Mouse (Mus musculus) G1E (cell line): ENCODE results near the gene Baiap2.

Experiments
- CTCF ChIP-seq: IDR thresholded peaks from 2 replicates; pipeline ENCODE4 v1.5.1; 2012; ENCODE audit warnings: low read depth, low read length, inconsistent platforms, mixed read lengths
- GATA1 ChIP-seq: IDR thresholded peaks from 2 replicates; pipeline ENCODE4 v1.6.1; 2012; ENCODE audit warnings: borderline replicate concordance, low read length, inconsistent platforms, mixed read lengths
- POLR2AphosphoS5 ChIP-seq: IDR thresholded peaks from 2 replicates; pipeline ENCODE4 v1.6.1; 2012; ENCODE audit warnings: low read depth, low read length, inconsistent platforms; ENCODE audit not compliant: insufficient replicate concordance
- TAL1 ChIP-seq: conservative IDR thresholded peaks from 2 replicates; pipeline ENCODE4 v1.6.1; 2012; ENCODE audit warnings: low read depth, low read length, inconsistent platforms, mixed read lengths

- TF ChIP-seq CTCF (no peak), POLR2AphosphoS5 (no peak), TAL1 (no peak), GATA1 (no peak)
Measured at GRCm38 (mm10) chr11:120011761-120012560, 69.4 kb downstream of the Baiap2 start.
